Mouse (Mus musculus): ENCODE measurements around the gene Wscd2.

GRCm38 (mm10) chr5:113580248-113580647, 90.1 kb downstream of the Wscd2 start:
- TF ChIP-seq POLR2A (IDR thresholded peaks at IDR 0.05; ENCODE audit: low read depth, low read length): no peak
- TF ChIP-seq CTCF (conservative IDR thresholded peaks at IDR 0.05 in 1 of 2, IDR thresholded peaks at IDR 0.05 in 1 of 2; ENCODE audit: low read depth in 2 of 2, low read length in 2 of 2): peak; percentile 57 to 81
- no peak for TF ChIP-seq EP300 (IDR thresholded peaks at IDR 0.05; ENCODE audit: low read length)
- no peak for TF ChIP-seq USF1 (IDR thresholded peaks at IDR 0.05; ENCODE audit: low read depth, low read length)

All from CH12.LX (cell line).